Mouse (Mus musculus): ENCODE results near the gene Pex6. TPM values are rescaled to one million over a fixed set of nuclear protein-coding genes. Genes with fewer than 3 reads are reported as not detected.

Pex6 gene
- total RNA-seq (2021), result 10 to 100 TPM; 64.1 to 70.7 TPM
- long read RNA-seq, experiment 1, transcript Pex6-203 (16 exons, 3,383 nt), result minor isoform, 5 of 203 reads
- long read RNA-seq, experiment 1, transcript Pex6-201 (17 exons, 3,200 nt), result major isoform, 181 of 203 reads
- long read RNA-seq, experiment 1, partial matches to known transcripts, result 6 of 203 reads
- long read RNA-seq, experiment 1, other reads (novel, unspliced or antisense), result 11 of 203 reads
- long read RNA-seq, experiment 2, transcript Pex6-201 (17 exons, 3,200 nt), result major isoform, 450 of 528 reads
- long read RNA-seq, experiment 2, transcript Pex6-203 (16 exons, 3,383 nt), result minor isoform, 8 of 528 reads
- long read RNA-seq, experiment 2, partial matches to known transcripts, result 38 of 528 reads
- long read RNA-seq, experiment 2, other reads (novel, unspliced or antisense), result 32 of 528 reads

GRCm38 (mm10) chr17:46710959-46711597, at the start of gene Pex6:
Gene Pex6, plus strand, starts transcription at chr17:46711463.
- peak; percentile 86 for DNase-seq (ENCODE audit: low spot score in 2 of 2)

GRCm38 (mm10) chr17:46661981-46662380, 49.3 kb upstream of the Pex6 start:
- no peak for DNase-seq (ENCODE audit: low spot score in 2 of 2)

GRCm38 (mm10) chr17:46662730-46663129, 48.5 kb upstream of the Pex6 start:
- DNase-seq (ENCODE audit: low spot score in 2 of 2), result no peak

GRCm38 (mm10) chr17:46667712-46668111, 43.6 kb upstream of the Pex6 start:
- DNase-seq (ENCODE audit: low spot score in 2 of 2), result no peak

GRCm38 (mm10) chr17:46669911-46670310, 41.4 kb upstream of the Pex6 start:
- no peak for DNase-seq (ENCODE audit: low spot score in 2 of 2)

- DNase-seq (ENCODE audit: low spot score in 2 of 2), result peak; percentile 79 to 83
These were observed 37.3 kb upstream of the Pex6 start, which contains the start of gene Rrp36 for GRCm38 (mm10) chr17:46673850-46674529. Gene Rrp36, minus strand, starts transcription at chr17:46674352.

GRCm38 (mm10) chr17:46674530-46675283, 36.6 kb upstream of the Pex6 start:
- peak in 1 of 2 experiments; percentile 17 for DNase-seq (ENCODE audit: low spot score in 2 of 2)

GRCm38 (mm10) chr17:46678416-46678815, 32.8 kb upstream of the Pex6 start, which contains the start of gene Mea1:
Gene Mea1, plus strand, starts transcription at chr17:46678793.
- no peak for DNase-seq (ENCODE audit: low spot score in 2 of 2)

- DNase-seq (ENCODE audit: low spot score in 2 of 2), result no peak
These were observed 32.4 kb upstream of the Pex6 start for GRCm38 (mm10) chr17:46678911-46679310.

- peak; percentile 26 to 48 for DNase-seq (ENCODE audit: low spot score in 2 of 2)
These were observed 31.2 kb upstream of the Pex6 start for GRCm38 (mm10) chr17:46679843-46680759.

- peak; percentile 93 to 94 for DNase-seq (ENCODE audit: low spot score in 2 of 2)
These were observed 30.4 kb upstream of the Pex6 start, which contains the start of gene Klhdc3 for GRCm38 (mm10) chr17:46680760-46681373. Gene Klhdc3, minus strand, starts transcription at chr17:46680914.

- no peak for DNase-seq (ENCODE audit: low spot score in 2 of 2)
These were observed 29.7 kb upstream of the Pex6 start for GRCm38 (mm10) chr17:46681466-46682118.

GRCm38 (mm10) chr17:46682654-46683389, 28.4 kb upstream of the Pex6 start:
- no peak for DNase-seq (ENCODE audit: low spot score in 2 of 2)

- DNase-seq (ENCODE audit: low spot score in 2 of 2), result no peak
These were observed 25.4 kb upstream of the Pex6 start for GRCm38 (mm10) chr17:46685913-46686312.

- DNase-seq (ENCODE audit: low spot score in 2 of 2), result no peak
These were observed 20.6 kb upstream of the Pex6 start for GRCm38 (mm10) chr17:46690665-46691064.

- DNase-seq (ENCODE audit: low spot score in 2 of 2), result no peak
These were observed 19.9 kb upstream of the Pex6 start for GRCm38 (mm10) chr17:46691390-46691789.

- no peak for DNase-seq (ENCODE audit: low spot score in 2 of 2)
These were observed 16.7 kb upstream of the Pex6 start for GRCm38 (mm10) chr17:46694517-46695063.

GRCm38 (mm10) chr17:46698515-46698914, 12.7 kb upstream of the Pex6 start:
- no peak for DNase-seq (ENCODE audit: low spot score in 2 of 2)

All from adrenal gland, adult 18-20 months (tissue).